8 mouse cellular contexts compared by ENCODE assay signal in the genomic region with DNA sequence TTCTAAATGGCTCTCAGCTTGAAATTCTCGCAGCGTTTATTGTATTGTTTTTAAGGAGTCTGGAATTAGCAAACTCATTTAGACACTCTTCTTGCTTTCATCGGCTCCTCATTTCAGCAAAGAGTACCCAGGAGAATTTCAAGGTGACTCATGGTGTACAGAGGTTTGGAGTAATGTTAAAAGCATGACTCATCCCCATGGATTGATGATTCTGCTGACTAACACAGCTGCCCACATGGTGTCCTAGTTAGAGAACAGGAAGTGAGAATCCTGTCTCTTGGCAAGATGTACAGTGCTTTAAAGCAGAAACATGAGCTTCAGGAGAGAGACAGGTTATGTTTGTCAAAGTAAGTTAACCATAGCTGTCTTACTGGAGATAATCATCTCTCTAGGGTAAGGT.
DNase-seq lines count a peak whose midpoint lies in the region; ATAC-seq and TF ChIP-seq lines count a peak whose summit lies in the region.

No protein-coding gene starts in this region.

- DNase-seq in frontal cortex, postnatal 36 days (ENCODE audit: low spot score in 2 of 2) = peak; percentile 38 to 62
- DNase-seq in frontal cortex, postnatal 25 days (ENCODE audit: low spot score in 2 of 2) = no peak
- peak; percentile 4 for DNase-seq in urinary bladder, postnatal 14 days (ENCODE audit: low spot score)
- DNase-seq in urinary bladder, adult 2 months (ENCODE audit: low spot score) = no peak
- DNase-seq in layer of hippocampus, adult 2 months (ENCODE audit: low spot score in 2 of 2) = peak in 1 of 2 experiments; percentile 26
- DNase-seq in telencephalon, adult 2 months (ENCODE audit: low read depth, low spot score) = peak; percentile 87

- WGBS in kidney, embryonic 16.5 days = 82% methylated on average over 3 of the region's 3 CpGs
- WGBS in midbrain, embryonic 16.5 days = 79% methylated on average over 3 of the region's 3 CpGs

- no peaks in the 10 kb centered on the region for H3K9me3 ChIP-seq in kidney, embryonic 16.5 days (ENCODE audit: low read length)
- no peaks in the 10 kb centered on the region for H3K9me3 ChIP-seq in midbrain, embryonic 16.5 days (replicated peaks; ENCODE audit: control insufficient read depth, low read length, poor library complexity, severe bottlenecking)

- H3K4me1 ChIP-seq in kidney, embryonic 16.5 days (ENCODE audit: insufficient read depth, low read length) = no peaks in the 10 kb centered on the region
- H3K4me1 ChIP-seq in midbrain, embryonic 16.5 days (ENCODE audit: control insufficient read depth, insufficient read depth, low read length) = no peaks in the 10 kb centered on the region

- no peak for TF ChIP-seq CTCF in layer of hippocampus, adult 2 months (conservative IDR thresholded peaks at IDR 0.05)

- H3K36me3 ChIP-seq in kidney, embryonic 16.5 days (ENCODE audit: insufficient read depth, low read length) = no peaks in the 10 kb centered on the region
- no peaks in the 10 kb centered on the region for H3K36me3 ChIP-seq in midbrain, embryonic 16.5 days (ENCODE audit: control insufficient read depth, insufficient read depth, low read length)

- ATAC-seq in kidney, embryonic 16.5 days (ENCODE audit: low FRiP score, low TSS enrichment) = no peak
- ATAC-seq in midbrain, embryonic 16.5 days = no peak

- no peak overlapping the region for H3K4me2 ChIP-seq in kidney, embryonic 16.5 days (replicated peaks; ENCODE audit: low read depth, low read length)
- H3K4me2 ChIP-seq in midbrain, embryonic 16.5 days (ENCODE audit: low read length) = no peak overlapping the region

- H3K9ac ChIP-seq in kidney, embryonic 16.5 days (replicated peaks; ENCODE audit: low read length) = no peak overlapping the region
- H3K9ac ChIP-seq in midbrain, embryonic 16.5 days (ENCODE audit: low read depth, low read length) = no peak overlapping the region

- H3K4me3 ChIP-seq in layer of hippocampus, adult 2 months = no peak overlapping the region
- no peak overlapping the region for H3K4me3 ChIP-seq in kidney, embryonic 16.5 days (ENCODE audit: low read length)
- no peak overlapping the region for H3K4me3 ChIP-seq in midbrain, embryonic 16.5 days (ENCODE audit: low read depth, low read length)

- H3K27me3 ChIP-seq in kidney, embryonic 16.5 days (ENCODE audit: insufficient read depth, low read length) = no peaks in the 10 kb centered on the region
- H3K27me3 ChIP-seq in midbrain, embryonic 16.5 days (ENCODE audit: control insufficient read depth, insufficient read depth, low read depth, low read length) = no peaks in the 10 kb centered on the region

- 0 out of 2 replicates have a peak overlapping the region, but pooled peaks have one; percentile 3 for H3K27ac ChIP-seq in layer of hippocampus, adult 2 months
- H3K27ac ChIP-seq in kidney, embryonic 16.5 days (ENCODE audit: low read length) = no peak overlapping the region
- H3K27ac ChIP-seq in midbrain, embryonic 16.5 days (ENCODE audit: low read length) = no peak overlapping the region

Comparison
In these comparisons a context has a peak if more than half of its experiments do, and no peak if none do; other contexts are left out.
1. DNase-seq: peak in frontal cortex, postnatal 36 days (2 of 2), urinary bladder, postnatal 14 days (single experiment) and telencephalon, adult 2 months (single experiment); none in frontal cortex, postnatal 25 days (0 of 2) and urinary bladder, adult 2 months (single experiment).